Mouse (Mus musculus) C2C12 (cell line): ENCODE measurements around the gene Erbin. TPM values are rescaled to one million over a fixed set of nuclear protein-coding genes. Genes with fewer than 3 reads are reported as not detected.

ENCODE experiments used
- H3K27me3 ChIP-seq: one replicate; pipeline ENCODE4 v1.6.1; 2011; ENCODE audit not compliant: control insufficient read depth, insufficient read depth, insufficient read length
- H3K36me3 ChIP-seq: one replicate; pipeline ENCODE4 v1.6.1; 2011; ENCODE audit not compliant: control insufficient read depth, insufficient read depth
- H3K4me3 ChIP-seq: one replicate; pipeline ENCODE4 v1.5.1; 2011; ENCODE audit warnings: mild to moderate bottlenecking, control low read depth; ENCODE audit not compliant: poor library complexity, insufficient read depth, severe bottlenecking
- H3K79me2 ChIP-seq: one replicate; pipeline ENCODE4 v1.6.1; 2011; ENCODE audit not compliant: control insufficient read depth, insufficient read depth
- H3K79me3 ChIP-seq: one replicate; pipeline ENCODE4 v1.6.1; 2011; ENCODE audit warnings: low read depth, control low read depth
- H3ac ChIP-seq: one replicate; pipeline ENCODE3; 2011; ENCODE audit warnings: low read depth; ENCODE audit not compliant: control insufficient read depth, insufficient read length
- CEBPB ChIP-seq: IDR thresholded peaks from one replicate; pipeline ENCODE4 v1.6.1; 2011; ENCODE audit warnings: low read depth, mild to moderate bottlenecking, control low read depth, moderate library complexity
- CTCF ChIP-seq: IDR thresholded peaks from one replicate; pipeline ENCODE4 v1.5.1; 2011; ENCODE audit not compliant: control insufficient read depth, insufficient read depth, insufficient read length
- FOSL1 ChIP-seq: IDR thresholded peaks from one replicate; pipeline ENCODE4 v1.8.0; 2011; ENCODE audit warnings: mild to moderate bottlenecking, low read length; ENCODE audit not compliant: poor library complexity, insufficient read depth, severe bottlenecking
- MAX ChIP-seq: IDR thresholded peaks from one replicate; pipeline ENCODE4 v1.6.1; 2011; ENCODE audit warnings: mild to moderate bottlenecking, control low read depth
- MYOD1 ChIP-seq: IDR thresholded peaks from one replicate; pipeline ENCODE4 v1.6.1; 2011; ENCODE audit warnings: low read depth; ENCODE audit not compliant: control insufficient read depth, insufficient read length
- MYOG ChIP-seq: IDR thresholded peaks from one replicate; pipeline ENCODE4 v1.6.1; 2011; ENCODE audit not compliant: control insufficient read depth, insufficient read length; ENCODE audit errors: extremely low read depth
- USF1 ChIP-seq: IDR thresholded peaks from one replicate; pipeline ENCODE4 v1.6.1; 2011; ENCODE audit warnings: low read depth, mild to moderate bottlenecking, control low read depth, moderate library complexity
- polyA plus RNA-seq: library from polyadenylated mRNA; unstranded; fragments of >200 nt; fragmentation: generic; extraction: Trizol; gene quantifications from one replicate; pipeline ENCODE4 v1.2.1, GENCODE M21; 2012; ENCODE audit warnings: missing spikeins

The Erbin gene
- polyA plus RNA-seq, 1 experiment, result 7.5 TPM

DNA sequence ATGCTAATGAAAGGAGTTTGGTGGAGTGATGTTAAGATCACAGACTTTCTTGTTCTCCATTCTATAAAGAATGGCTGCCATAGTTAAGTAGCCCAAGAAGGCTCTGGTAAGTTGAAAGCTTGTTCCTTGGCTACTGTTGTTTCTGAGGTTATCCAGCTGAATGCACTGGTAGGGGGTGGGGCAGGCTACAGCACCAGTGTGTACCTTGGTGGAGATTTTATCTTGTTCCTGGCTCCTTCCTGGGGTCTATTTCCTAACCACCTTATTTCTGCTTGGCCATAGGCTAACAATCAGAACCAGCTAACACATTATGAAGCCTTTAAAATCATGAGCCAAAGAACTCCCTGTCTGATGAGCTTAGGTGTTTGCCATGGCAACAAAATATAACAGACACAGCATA, 149.5 kb downstream of the Erbin start:
- H3ac ChIP-seq, result no peak overlapping the region
- H3K27me3 ChIP-seq, result no peaks in the 10 kb centered on the region
- H3K4me3 ChIP-seq, result no peak overlapping the region
- H3K79me3 ChIP-seq, result peaks cover 65% of the 10 kb centered on the region
- TF ChIP-seq MAX (no peak), MYOG (no peak), USF1 (no peak), CEBPB (no peak), MYOD1 (no peak), CTCF (no peak), FOSL1 (no peak)
- H3K79me2 ChIP-seq, result peaks cover 80% of the 10 kb centered on the region
- peaks cover 28% of the 10 kb centered on the region for H3K36me3 ChIP-seq

Other genes starting within 250 kb of the Erbin start
- gene Srek1, start 145.9 kb downstream of the Erbin start, polyA plus RNA-seq, result 9.1 TPM
- gene Nln, start 189.1 kb upstream of the Erbin start, polyA plus RNA-seq, result 13.9 TPM
- gene Sgtb, start 189.2 kb upstream of the Erbin start, polyA plus RNA-seq, result 1.3 TPM